Mouse (Mus musculus) MEL-GATA-1-ER (cell line): ENCODE data around the gene Fcamr.

Experiments used
- DNase-seq: peaks from one replicate; pipeline ENCODE4 v3.0.0-alpha.2; 2012; ENCODE audit warnings: low read depth; ENCODE audit errors: extremely low read depth

Fcamr gene

GRCm38 (mm10) chr1:130800602-130801001 is at the start of gene Fcamr:
Gene Fcamr (plus strand): TSS chr1:130800902.
- no peak for DNase-seq

- DNase-seq, result no peak
Measured at GRCm38 (mm10) chr1:130759689-130760088, 41.0 kb upstream of the Fcamr start.

GRCm38 (mm10) chr1:130761597-130761996 is 39.1 kb upstream of the Fcamr start:
- DNase-seq, result no peak

GRCm38 (mm10) chr1:130762045-130762760 is 38.5 kb upstream of the Fcamr start:
- no peak for DNase-seq

GRCm38 (mm10) chr1:130764027-130764461 is 36.7 kb upstream of the Fcamr start:
- DNase-seq, result no peak

GRCm38 (mm10) chr1:130767066-130767465 is 33.6 kb upstream of the Fcamr start:
- DNase-seq, result no peak

- no peak for DNase-seq
Measured at GRCm38 (mm10) chr1:130769925-130770324, 30.8 kb upstream of the Fcamr start.

- DNase-seq, result no peak
Measured at GRCm38 (mm10) chr1:130770487-130770886, 30.2 kb upstream of the Fcamr start.

- DNase-seq, result no peak
Measured at GRCm38 (mm10) chr1:130770981-130771494, 29.7 kb upstream of the Fcamr start.

- DNase-seq, result no peak
Measured at GRCm38 (mm10) chr1:130775234-130775633, 25.5 kb upstream of the Fcamr start.

GRCm38 (mm10) chr1:130775691-130776331 is 24.9 kb upstream of the Fcamr start:
- no peak for DNase-seq

- no peak for DNase-seq
Measured at GRCm38 (mm10) chr1:130776645-130777044, 24.1 kb upstream of the Fcamr start.

GRCm38 (mm10) chr1:130779867-130780266 is 20.8 kb upstream of the Fcamr start:
- no peak for DNase-seq

GRCm38 (mm10) chr1:130784054-130784453 is 16.6 kb upstream of the Fcamr start:
- DNase-seq, result no peak

GRCm38 (mm10) chr1:130787001-130787400 is 13.7 kb upstream of the Fcamr start:
- no peak for DNase-seq

- no peak for DNase-seq
Measured at GRCm38 (mm10) chr1:130789512-130790451, 10.9 kb upstream of the Fcamr start.

GRCm38 (mm10) chr1:130795331-130795730 is 5.4 kb upstream of the Fcamr start:
- DNase-seq, result no peak

GRCm38 (mm10) chr1:130796967-130797684 is 3.6 kb upstream of the Fcamr start:
- peak; percentile 33 for DNase-seq

- no peak for DNase-seq
Measured at GRCm38 (mm10) chr1:130798037-130798436, 2.7 kb upstream of the Fcamr start.

GRCm38 (mm10) chr1:130798551-130798950 is 2.2 kb upstream of the Fcamr start:
- no peak for DNase-seq

- no peak for DNase-seq
Measured at GRCm38 (mm10) chr1:130799399-130799798, 1.3 kb upstream of the Fcamr start.
